Mouse (Mus musculus): ENCODE measurements around the gene Fam102a.
"Not testable (repeated sequence)": the region's sequence is repeated elsewhere in the genome, so short reads cannot be mapped to it uniquely, and the experiment has no call there.

DNA sequence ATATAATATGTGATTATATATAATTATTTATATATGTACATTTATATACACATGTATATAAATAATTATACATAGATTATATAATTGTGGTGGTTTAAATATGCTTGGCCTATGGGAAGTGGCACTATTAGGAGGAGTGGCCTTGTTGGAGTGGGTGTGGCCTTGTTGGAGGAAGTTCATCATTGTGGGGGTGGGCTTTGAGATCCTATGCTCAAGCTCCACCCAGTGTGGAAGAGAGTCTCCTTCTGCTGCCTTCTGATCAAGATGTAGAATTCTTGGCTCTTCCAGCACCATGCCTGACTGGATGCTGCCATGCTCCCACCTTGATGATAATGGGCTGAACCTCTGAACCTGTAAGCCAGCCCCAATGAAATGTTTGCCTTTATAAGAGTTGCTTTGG lies 44.4 kb upstream of the Fam102a start:
- TF ChIP-seq ZNF384 (IDR thresholded peaks at IDR 0.05; ENCODE audit: low read depth, low read length); CHD2 (IDR thresholded peaks at IDR 0.05; ENCODE audit: low read depth, low read length); HCFC1 (IDR thresholded peaks at IDR 0.05; ENCODE audit: borderline replicate concordance, insufficient read depth, low read length); MAFK (IDR thresholded peaks at IDR 0.05; ENCODE audit: insufficient read depth, low read depth, low read length): not testable (repeated sequence)
